Mouse (Mus musculus): ENCODE data around the gene Ndp. TPM values are rescaled to one million over a fixed set of nuclear protein-coding genes. Genes with fewer than 3 reads are reported as not detected.

The Ndp gene
- polyA plus RNA-seq, 2 experiments: 2.4 to 4.4 TPM

DNA sequence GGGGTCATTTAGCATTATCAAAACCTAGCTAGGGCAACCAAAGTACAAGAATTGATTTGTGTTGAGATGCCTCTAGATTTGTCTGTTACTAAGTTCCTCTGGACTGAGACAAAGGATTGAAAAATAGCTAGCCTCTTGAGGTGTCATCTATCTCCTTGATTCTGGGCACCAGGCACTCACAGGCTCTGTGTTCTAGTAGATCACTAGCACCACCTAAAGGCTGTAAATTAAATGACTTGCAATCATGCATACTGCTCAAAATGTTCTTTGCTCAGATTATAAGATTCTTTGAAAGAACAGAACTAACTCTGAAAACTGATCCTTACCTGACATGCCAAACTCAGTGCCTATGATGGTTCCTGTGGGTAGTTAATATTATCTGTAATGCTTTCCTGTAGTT is 51.3 kb downstream of the Ndp start:
- no peaks in the 10 kb centered on the region for H3K4me1 ChIP-seq (ENCODE audit: control insufficient read depth, insufficient read depth, low read length)
- ATAC-seq (ENCODE audit: low FRiP score, low read depth) (no peak), DNase-seq (ENCODE audit: low spot score) (no peak)
- no peak overlapping the region for H3K27ac ChIP-seq (replicated peaks; ENCODE audit: low read depth, low read length)
- no peaks in the 10 kb centered on the region for H3K36me3 ChIP-seq (ENCODE audit: control insufficient read depth, insufficient read depth, low read length)
- no peak overlapping the region for H3K9ac ChIP-seq (ENCODE audit: low read depth, low read length, severe bottlenecking)
- H3K4me3 ChIP-seq (replicated peaks; ENCODE audit: low read length): no peak overlapping the region
- H3K4me2 ChIP-seq (replicated peaks; ENCODE audit: low read depth, low read length, severe bottlenecking): no peak overlapping the region
- TF ChIP-seq POLR2A (IDR thresholded peaks at IDR 0.05; ENCODE audit: borderline replicate concordance, extremely low read depth, insufficient read depth, insufficient read length): no peak
- H3K9me3 ChIP-seq (ENCODE audit: control insufficient read depth, low read length): no peaks in the 10 kb centered on the region
- no peaks in the 10 kb centered on the region for H3K27me3 ChIP-seq (ENCODE audit: control insufficient read depth, insufficient read depth, low read length)

DNA sequence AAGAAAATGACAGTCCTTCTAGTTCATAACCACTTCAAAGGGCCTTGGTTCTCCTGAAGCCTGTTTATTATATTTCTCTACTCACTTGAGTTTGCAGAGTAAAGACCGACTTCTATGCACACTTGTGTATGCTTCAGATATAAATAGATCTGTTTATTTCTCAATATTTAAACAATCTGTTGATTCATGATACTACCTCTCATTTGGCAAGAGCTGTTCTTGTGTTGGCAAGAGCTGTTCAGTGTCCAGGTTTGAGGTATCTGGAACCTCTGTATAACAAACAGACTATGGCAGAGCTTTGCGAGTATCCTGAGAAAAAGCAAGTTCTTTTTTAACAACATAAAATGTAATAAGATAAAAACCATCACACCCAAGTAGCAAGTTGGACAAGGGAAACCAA is 65.5 kb downstream of the Ndp start:
- Histone ChIP-seq H3K36me3 (ENCODE audit: control insufficient read depth, insufficient read depth, low read length) (no peaks in the 10 kb centered on the region), H3K9me3 (ENCODE audit: control insufficient read depth, low read length) (no peaks in the 10 kb centered on the region), H3K27me3 (ENCODE audit: control insufficient read depth, insufficient read depth, low read length) (no peaks in the 10 kb centered on the region), H3K27ac (replicated peaks; ENCODE audit: low read depth, low read length) (no peak overlapping the region), H3K4me2 (replicated peaks; ENCODE audit: low read depth, low read length, severe bottlenecking) (no peak overlapping the region), H3K4me3 (replicated peaks; ENCODE audit: low read length) (no peak overlapping the region), H3K9ac (ENCODE audit: low read depth, low read length, severe bottlenecking) (no peak overlapping the region), H3K4me1 (ENCODE audit: control insufficient read depth, insufficient read depth, low read length) (no peaks in the 10 kb centered on the region)
- no peak for DNase-seq (ENCODE audit: low spot score)
- TF ChIP-seq POLR2A (IDR thresholded peaks at IDR 0.05; ENCODE audit: borderline replicate concordance, extremely low read depth, insufficient read depth, insufficient read length): no peak
- ATAC-seq (ENCODE audit: low FRiP score, low read depth): no peak
- WGBS: 89% methylated on average over 2 of the region's 2 CpGs

DNA sequence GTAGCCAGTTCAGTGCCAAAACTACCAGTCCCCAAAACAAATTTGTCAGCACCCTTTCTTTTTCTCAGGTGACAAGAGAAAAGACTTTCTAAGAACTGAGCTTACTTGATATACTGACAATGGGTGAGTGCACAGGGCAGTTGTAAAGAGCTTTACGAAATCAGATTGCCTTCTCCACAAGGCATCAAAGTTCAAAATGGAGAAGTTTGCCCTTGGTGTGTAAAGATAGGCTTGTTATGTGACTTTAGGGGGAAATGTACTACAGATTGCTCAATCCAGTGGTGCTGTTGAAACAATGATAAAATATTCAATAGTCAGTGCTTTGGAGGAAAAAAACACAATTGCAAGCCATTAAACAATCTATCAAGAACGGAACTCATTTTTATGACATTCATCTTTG is 70.1 kb downstream of the Ndp start:
- 64% methylated on average over 2 of the region's 2 CpGs for WGBS
- H3K27me3 ChIP-seq (ENCODE audit: control insufficient read depth, insufficient read depth, low read length): no peaks in the 10 kb centered on the region
- H3K4me3 ChIP-seq (replicated peaks; ENCODE audit: low read length): no peak overlapping the region
- ATAC-seq (ENCODE audit: low FRiP score, low read depth): no peak
- H3K4me2 ChIP-seq (replicated peaks; ENCODE audit: low read depth, low read length, severe bottlenecking): no peak overlapping the region
- H3K27ac ChIP-seq (replicated peaks; ENCODE audit: low read depth, low read length): no peak overlapping the region
- no peaks in the 10 kb centered on the region for H3K9me3 ChIP-seq (ENCODE audit: control insufficient read depth, low read length)
- no peaks in the 10 kb centered on the region for H3K36me3 ChIP-seq (ENCODE audit: control insufficient read depth, insufficient read depth, low read length)
- DNase-seq (ENCODE audit: low spot score): no peak
- no peak overlapping the region for H3K9ac ChIP-seq (ENCODE audit: low read depth, low read length, severe bottlenecking)
- H3K4me1 ChIP-seq (ENCODE audit: control insufficient read depth, insufficient read depth, low read length): no peaks in the 10 kb centered on the region
- no peak for TF ChIP-seq POLR2A (IDR thresholded peaks at IDR 0.05; ENCODE audit: borderline replicate concordance, extremely low read depth, insufficient read depth, insufficient read length)

DNA sequence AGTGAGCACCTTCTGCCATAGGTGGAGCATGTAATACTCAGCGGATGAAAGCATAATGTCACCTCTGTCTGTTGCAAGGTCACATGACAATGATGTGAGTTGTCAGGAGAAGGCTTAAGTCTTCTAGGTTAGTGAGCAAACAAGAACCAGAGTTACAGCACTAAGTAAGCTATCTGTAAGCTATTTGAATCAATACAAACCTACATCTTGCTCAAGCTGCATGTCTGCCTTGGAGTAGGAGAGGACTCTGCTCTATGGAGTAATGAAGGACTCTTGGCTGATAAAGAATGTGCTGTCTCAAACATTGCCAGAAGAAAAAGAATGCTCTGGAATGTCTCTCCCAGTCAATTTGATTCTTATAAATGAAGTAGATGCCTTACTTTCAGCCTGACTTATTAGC is 74.3 kb downstream of the Ndp start:
- 84% methylated on average over 1 of the region's 1 CpGs for WGBS
- no peak overlapping the region for H3K27ac ChIP-seq (replicated peaks; ENCODE audit: low read depth, low read length)
- no peak for TF ChIP-seq POLR2A (IDR thresholded peaks at IDR 0.05; ENCODE audit: borderline replicate concordance, extremely low read depth, insufficient read depth, insufficient read length)

DNA sequence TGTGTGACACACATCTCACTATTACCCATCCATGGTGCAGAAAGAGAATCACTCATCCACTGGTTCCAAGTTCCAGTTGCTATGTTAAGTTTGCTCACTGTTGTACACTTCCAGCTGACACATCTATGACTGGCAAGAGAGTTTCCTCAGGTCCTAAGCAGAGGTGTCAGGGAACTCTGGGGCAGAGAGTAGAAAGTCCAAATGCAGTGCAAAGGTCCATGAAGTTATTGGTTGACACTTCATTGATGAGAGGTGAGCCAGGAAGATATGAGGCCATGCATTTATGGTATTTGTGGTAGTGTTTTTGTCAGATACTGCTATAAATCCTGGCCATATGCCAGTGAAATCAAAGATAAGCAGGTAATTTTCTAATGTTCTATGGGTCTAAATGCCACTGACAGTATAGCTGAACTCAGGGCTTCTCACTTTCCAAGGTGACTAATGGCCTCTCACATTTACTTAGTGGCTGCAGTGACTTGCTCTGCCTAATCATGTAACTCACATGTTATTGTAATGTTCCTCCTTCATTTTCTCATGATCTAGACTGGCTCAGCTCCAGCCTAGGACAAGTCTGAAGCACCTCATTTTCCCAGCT is 75.0 kb downstream of the Ndp start:
- Histone ChIP-seq H3K4me1 (ENCODE audit: control insufficient read depth, insufficient read depth, low read length) (no peaks in the 10 kb centered on the region), H3K9me3 (ENCODE audit: control insufficient read depth, low read length) (no peaks in the 10 kb centered on the region), H3K27me3 (ENCODE audit: control insufficient read depth, insufficient read depth, low read length) (no peaks in the 10 kb centered on the region), H3K27ac (replicated peaks; ENCODE audit: low read depth, low read length) (no peak overlapping the region), H3K9ac (ENCODE audit: low read depth, low read length, severe bottlenecking) (no peak overlapping the region), H3K36me3 (ENCODE audit: control insufficient read depth, insufficient read depth, low read length) (no peaks in the 10 kb centered on the region), H3K4me3 (replicated peaks; ENCODE audit: low read length) (no peak overlapping the region), H3K4me2 (replicated peaks; ENCODE audit: low read depth, low read length, severe bottlenecking) (no peak overlapping the region)
- TF ChIP-seq POLR2A (IDR thresholded peaks at IDR 0.05; ENCODE audit: borderline replicate concordance, extremely low read depth, insufficient read depth, insufficient read length): no peak
- ATAC-seq (ENCODE audit: low FRiP score, low read depth): no peak
- no peak for DNase-seq (ENCODE audit: low spot score)

More for the DNA sequence above, 74.3 kb downstream of the Ndp start:
- ATAC-seq (ENCODE audit: low FRiP score, low read depth) (no peak), DNase-seq (ENCODE audit: low spot score) (no peak)
- no peaks in the 10 kb centered on the region for H3K36me3 ChIP-seq (ENCODE audit: control insufficient read depth, insufficient read depth, low read length)
- H3K4me3 ChIP-seq (replicated peaks; ENCODE audit: low read length): no peak overlapping the region
- H3K9ac ChIP-seq (ENCODE audit: low read depth, low read length, severe bottlenecking): no peak overlapping the region
- H3K27me3 ChIP-seq (ENCODE audit: control insufficient read depth, insufficient read depth, low read length): no peaks in the 10 kb centered on the region
- no peak overlapping the region for H3K4me2 ChIP-seq (replicated peaks; ENCODE audit: low read depth, low read length, severe bottlenecking)
- no peaks in the 10 kb centered on the region for H3K9me3 ChIP-seq (ENCODE audit: control insufficient read depth, low read length)
- no peaks in the 10 kb centered on the region for H3K4me1 ChIP-seq (ENCODE audit: control insufficient read depth, insufficient read depth, low read length)

Other genes with a start within 250 kb of the Ndp start
- 6.9 and 7.9 TPM in 2 replicates for gene Maob, start 94.4 kb downstream of the Ndp start, polyA plus RNA-seq (2012; rRNA removed)
- 12.0 and 13.5 TPM in 2 replicates for gene Maob, start 94.4 kb downstream of the Ndp start, polyA plus RNA-seq (2014; fragmentation: Nextera tagmentation; extraction: Ambion mirVana)

Data from limb, embryonic 14.5 days (tissue).